Comparison of ENCODE assay signal across 12 mouse cellular contexts in the genomic region with DNA sequence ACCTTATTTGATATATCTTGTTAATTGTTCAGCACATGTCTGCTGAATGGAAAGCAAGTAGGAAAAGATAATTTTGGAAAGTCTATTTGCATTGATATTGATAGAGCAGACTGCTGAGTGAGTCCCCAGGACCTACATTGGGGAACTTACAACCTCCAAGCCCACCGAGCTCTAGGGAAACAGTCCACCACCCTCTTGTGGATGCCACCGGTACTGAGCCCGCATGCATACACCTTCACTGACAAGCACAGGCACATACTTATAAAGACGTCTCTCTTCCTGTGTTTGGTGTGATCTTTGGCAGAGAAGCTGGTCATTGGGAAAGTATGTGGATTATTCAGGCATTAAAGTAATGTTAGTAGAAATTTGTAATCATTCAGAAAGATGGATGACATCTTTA. TPM values are rescaled to one million over a fixed set of nuclear protein-coding genes. Genes with fewer than 3 reads are reported as not detected.
DNase-seq lines count a peak whose midpoint lies in the region; ATAC-seq and TF ChIP-seq lines count a peak whose summit lies in the region.
"Had no signal": no experiment of that assay in that cellular context is flagged by ENCODE, and none has a peak within 500 bp of the region (broad histone marks: within the 10 kb centered on the region; RNA-seq: fewer than 3 reads in every experiment).

No protein-coding gene starts in this region.

- H3K27me3 ChIP-seq in forebrain, embryonic 11.5 days (ENCODE audit: control insufficient read depth, insufficient read depth, low read length): no peaks in the 10 kb centered on the region
- H3K27me3 ChIP-seq in forebrain, embryonic 10.5 days (ENCODE audit: poor library complexity, severe bottlenecking): no peaks in the 10 kb centered on the region
- H3K27me3 ChIP-seq in lung, postnatal 0 days (replicated peaks; ENCODE audit: insufficient read depth, low read length): no peaks in the 10 kb centered on the region
- H3K27me3 ChIP-seq: hindbrain, embryonic 15.5 days had no signal

- no peak for TF ChIP-seq EP300 in lung, postnatal 0 days (IDR thresholded peaks at IDR 0.05)

- peak; percentile 55 for DNase-seq in forebrain, embryonic 11.5 days (ENCODE audit: low spot score)
- no peak for DNase-seq in forebrain, embryonic 10.5 days (ENCODE audit: extremely low spot score, low spot score)
- DNase-seq in lung, postnatal 0 days (ENCODE audit: low spot score): no peak
- DNase-seq in lung, postnatal 14 days: no peak
- peak; percentile 41 for DNase-seq in retina, embryonic 14.5 days (ENCODE audit: low spot score)
- no peak for DNase-seq in frontal cortex, postnatal 10 days (ENCODE audit: low spot score in 2 of 2)
- no peak for DNase-seq in kidney, adult 18-20 months
- DNase-seq: cerebellum, adult 8-10 months; right cerebral cortex, postnatal 25 days had no signal

- H3K9ac ChIP-seq in forebrain, embryonic 11.5 days (ENCODE audit: low read length): no peak overlapping the region
- H3K9ac ChIP-seq in lung, postnatal 0 days (replicated peaks; ENCODE audit: low read depth): no peak overlapping the region
- H3K9ac ChIP-seq: hindbrain, embryonic 15.5 days had no signal

- H3K4me1 ChIP-seq in forebrain, embryonic 11.5 days (replicated peaks; ENCODE audit: control insufficient read depth, insufficient read depth, low read length): no peaks in the 10 kb centered on the region
- H3K4me1 ChIP-seq in forebrain, embryonic 10.5 days: no peaks in the 10 kb centered on the region
- H3K4me1 ChIP-seq in lung, postnatal 0 days (ENCODE audit: insufficient read depth, low read depth, low read length): no peaks in the 10 kb centered on the region
- H3K4me1 ChIP-seq: hindbrain, embryonic 15.5 days had no signal

- ATAC-seq in forebrain, embryonic 11.5 days (replicated peaks; ENCODE audit: low FRiP score): no peak
- no peak for ATAC-seq in lung, postnatal 0 days
- peak; percentile 89 for ATAC-seq in common myeloid progenitor, adult 5-6 weeks (replicated peaks; ENCODE audit: low read depth, poor library complexity, severe bottlenecking)
- ATAC-seq: midbrain, embryonic 16.5 days had no signal

- no peaks in the 10 kb centered on the region for H3K9me3 ChIP-seq in forebrain, embryonic 11.5 days (ENCODE audit: control insufficient read depth, low read length)
- no peaks in the 10 kb centered on the region for H3K9me3 ChIP-seq in forebrain, embryonic 10.5 days
- H3K9me3 ChIP-seq in lung, postnatal 0 days (ENCODE audit: low read length): no peaks in the 10 kb centered on the region
- H3K9me3 ChIP-seq: hindbrain, embryonic 15.5 days had no signal

- no peak overlapping the region for H3K4me3 ChIP-seq in forebrain, embryonic 11.5 days (ENCODE audit: low read depth, low read length)
- no peak overlapping the region for H3K4me3 ChIP-seq in forebrain, embryonic 10.5 days
- no peak overlapping the region for H3K4me3 ChIP-seq in lung, postnatal 0 days (ENCODE audit: low read depth, low read length)
- H3K4me3 ChIP-seq: hindbrain, embryonic 15.5 days had no signal

- peak; percentile 64 for TF ChIP-seq CTCF in lung, postnatal 0 days (IDR thresholded peaks at IDR 0.05)

- no peak overlapping the region for H3K4me2 ChIP-seq in forebrain, embryonic 11.5 days (ENCODE audit: low read depth, low read length, severe bottlenecking)
- H3K4me2 ChIP-seq in lung, postnatal 0 days (replicated peaks; ENCODE audit: low read depth, low read length): no peak overlapping the region
- H3K4me2 ChIP-seq: hindbrain, embryonic 15.5 days had no signal

- H3K27ac ChIP-seq in forebrain, embryonic 11.5 days (ENCODE audit: low read depth, low read length): no peak overlapping the region
- H3K27ac ChIP-seq in forebrain, embryonic 10.5 days: no peak overlapping the region
- no peak overlapping the region for H3K27ac ChIP-seq in lung, postnatal 0 days (ENCODE audit: low read length)
- H3K27ac ChIP-seq: hindbrain, embryonic 15.5 days had no signal

- H3K36me3 ChIP-seq in forebrain, embryonic 11.5 days (ENCODE audit: control insufficient read depth, insufficient read depth, low read length): no peaks in the 10 kb centered on the region
- no peaks in the 10 kb centered on the region for H3K36me3 ChIP-seq in forebrain, embryonic 10.5 days (replicated peaks)
- no peaks in the 10 kb centered on the region for H3K36me3 ChIP-seq in lung, postnatal 0 days (ENCODE audit: insufficient read depth, low read length)
- H3K36me3 ChIP-seq: hindbrain, embryonic 15.5 days had no signal

- 26% methylated on average over 4 of the region's 4 CpGs for WGBS in forebrain, embryonic 11.5 days
- 31% methylated on average over 4 of the region's 4 CpGs for WGBS in forebrain, embryonic 10.5 days
- WGBS in lung, postnatal 0 days: 30% methylated on average over 4 of the region's 4 CpGs

RNA-seq across cellular contexts. Expression of a gene that starts 14.4 kb away (rescaled TPM):
- polyA plus RNA-seq in forebrain, embryonic 11.5 days (2014; fragmentation: Nextera tagmentation; extraction: Ambion mirVana): 5.0 and 5.5 TPM in 2 replicates
- polyA plus RNA-seq in forebrain, embryonic 10.5 days (2016; fragmentation: Nextera tagmentation; extraction: Ambion mirVana): 1.9 and 2.2 TPM in 2 replicates
- polyA plus RNA-seq in lung, postnatal 0 days (2015; fragmentation: Nextera tagmentation; extraction: Ambion mirVana): 11.9 and 12.4 TPM in 2 replicates
- total RNA-seq in common myeloid progenitor, adult 5-6 weeks (2017): 0.09 TPM in 1 of 2 replicates, not detected in the other

RNA-seq across cellular contexts. Expression of a gene that starts 53.8 kb away (rescaled TPM):
- 69.0 and 75.3 TPM in 2 replicates for polyA plus RNA-seq in forebrain, embryonic 11.5 days (2014; fragmentation: Nextera tagmentation; extraction: Ambion mirVana)
- polyA plus RNA-seq in forebrain, embryonic 10.5 days (2016; fragmentation: Nextera tagmentation; extraction: Ambion mirVana): 54.7 and 57.3 TPM in 2 replicates
- polyA plus RNA-seq in lung, postnatal 0 days (2015; fragmentation: Nextera tagmentation; extraction: Ambion mirVana): 37.5 and 40.9 TPM in 2 replicates
- 101 and 102 TPM in 2 replicates for total RNA-seq in common myeloid progenitor, adult 5-6 weeks (2017)

Comparison
In these comparisons a context has a peak if more than half of its experiments do, and no peak if none do; other contexts are left out.
1. DNase-seq: peak in forebrain, embryonic 11.5 days (single experiment) and retina, embryonic 14.5 days (single experiment); none in forebrain, embryonic 10.5 days (single experiment), lung, postnatal 0 days (single experiment), lung, postnatal 14 days (single experiment), frontal cortex, postnatal 10 days (0 of 2) and kidney, adult 18-20 months (single experiment).